Mouse (Mus musculus): ENCODE data around the gene Shf.

DNA sequence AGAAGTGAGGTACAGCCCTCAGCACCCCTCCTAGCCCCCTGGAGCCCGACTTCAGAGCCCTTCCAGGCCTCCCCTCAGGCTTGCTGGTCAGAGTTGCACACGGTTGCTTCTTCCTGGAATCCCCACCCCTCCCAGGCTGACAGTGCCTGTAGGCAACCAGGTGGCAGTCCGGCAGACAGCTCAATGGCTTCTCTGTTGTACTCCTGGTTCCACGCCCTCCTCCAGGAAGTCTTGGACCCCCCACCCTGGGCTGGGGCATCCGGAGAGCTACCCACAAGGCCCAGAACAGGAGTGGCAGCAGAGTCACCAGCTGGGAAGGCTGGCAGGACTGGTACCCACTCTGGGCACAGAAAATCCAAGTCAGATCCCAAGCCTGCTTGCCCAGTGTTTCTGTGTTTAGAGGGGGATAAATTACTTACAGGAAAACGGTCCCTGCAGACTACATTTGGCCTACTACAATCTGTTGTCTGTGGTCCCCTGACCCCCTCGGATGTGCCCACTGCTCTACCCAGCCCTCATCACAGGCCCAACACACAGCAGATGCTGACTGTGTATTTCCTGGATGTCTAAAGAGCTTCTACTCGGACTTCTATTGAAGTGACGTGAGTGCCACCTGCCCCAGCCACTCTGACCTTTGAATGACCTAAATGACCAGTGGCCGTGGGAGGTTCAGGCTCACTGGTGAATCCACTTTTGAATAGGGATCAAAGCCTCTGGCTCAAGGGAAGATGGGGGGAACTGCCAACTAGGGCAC, 6.9 kb downstream of the Shf start:
- no peak for TF ChIP-seq POLR2A (IDR thresholded peaks at IDR 0.05; ENCODE audit: insufficient read depth, low read depth, low read length)
- no peak for TF ChIP-seq CTCF (IDR thresholded peaks at IDR 0.05; ENCODE audit: insufficient read depth, low read depth, low read length)

Measured in olfactory bulb, adult 2 months (tissue).